Mouse (Mus musculus) gastrocnemius, adult 2 months (tissue): Measurements from ENCODE around the gene Olfr866. TPM values are rescaled to one million over a fixed set of nuclear protein-coding genes. Genes with fewer than 3 reads are reported as not detected.

Experiments used
- DNase-seq: peaks from one replicate; pipeline ENCODE4 v3.0.0; 2022
- H3K27ac ChIP-seq: fragments of 200-600 bp; 2 replicates; pipeline ENCODE4 v1.8.1; 2022; ENCODE audit warnings: mild to moderate bottlenecking
- H3K4me3 ChIP-seq: fragments of 200-600 bp; 2 replicates; pipeline ENCODE4 v1.8.1; 2022; ENCODE audit warnings: mild to moderate bottlenecking, moderate library complexity
- CTCF ChIP-seq: fragments of 200-600 bp; IDR thresholded peaks from 2 replicates; pipeline ENCODE4 v1.8.1; 2022; ENCODE audit warnings: antibody characterized with exemption, mild to moderate bottlenecking, moderate library complexity
- intact Hi-C: fragments of 180-260 bp; cut with DNase I; formaldehyde crosslinking; loops from one replicate; pipeline ENCODE4 v1.15.1; 2025
- long read RNA-seq, 2 experiments: library from polyadenylated mRNA; stranded (forward); transcript quantifications; one replicate each; pipeline ENCODE4 v2.0.0; 2021
- microRNA-seq: library from miRNA; unstranded; fragments of <30 nt; microRNA quantifications from one replicate; pipeline ENCODE4 v1.2.0, GENCODE M21; 2021
- total RNA-seq, 2 experiments: library from RNA; stranded (reverse); gene quantifications; 2 replicates each; pipeline ENCODE4 v1.2.3; 2021

Gene Olfr866
- total RNA-seq, result not detected
- long read RNA-seq, experiment 1, result 0 reads
- long read RNA-seq, experiment 2, result 0 reads

DNA sequence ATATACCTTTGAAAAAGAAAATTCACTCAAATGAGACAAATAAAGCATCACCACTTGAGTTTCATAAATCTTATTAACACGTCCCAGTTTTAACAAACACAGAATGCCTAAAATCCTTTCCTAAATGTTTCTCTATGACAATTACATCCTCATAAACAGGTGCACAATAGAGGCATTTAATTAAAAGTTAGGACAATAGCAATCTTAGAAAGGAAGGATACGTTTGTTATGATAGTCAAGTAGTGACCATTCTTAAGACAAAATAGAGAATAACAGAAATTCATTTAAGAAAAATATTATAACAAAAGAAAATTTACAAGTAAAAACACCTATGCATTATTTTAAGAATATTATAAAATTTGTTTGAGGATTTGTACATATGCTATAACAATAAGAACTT is at the start of gene Olfr866:
TSS of gene Olfr866 (minus strand) at position 101 of the 400 bp plus-strand sequence.
- TF ChIP-seq CTCF, result no peak
- intact Hi-C loops, result no loop called here
- no peak within 1 kb of the TSS for H3K27ac ChIP-seq
- H3K4me3 ChIP-seq, result no peak within 1 kb of the TSS
- DNase-seq, result no peak

DNA sequence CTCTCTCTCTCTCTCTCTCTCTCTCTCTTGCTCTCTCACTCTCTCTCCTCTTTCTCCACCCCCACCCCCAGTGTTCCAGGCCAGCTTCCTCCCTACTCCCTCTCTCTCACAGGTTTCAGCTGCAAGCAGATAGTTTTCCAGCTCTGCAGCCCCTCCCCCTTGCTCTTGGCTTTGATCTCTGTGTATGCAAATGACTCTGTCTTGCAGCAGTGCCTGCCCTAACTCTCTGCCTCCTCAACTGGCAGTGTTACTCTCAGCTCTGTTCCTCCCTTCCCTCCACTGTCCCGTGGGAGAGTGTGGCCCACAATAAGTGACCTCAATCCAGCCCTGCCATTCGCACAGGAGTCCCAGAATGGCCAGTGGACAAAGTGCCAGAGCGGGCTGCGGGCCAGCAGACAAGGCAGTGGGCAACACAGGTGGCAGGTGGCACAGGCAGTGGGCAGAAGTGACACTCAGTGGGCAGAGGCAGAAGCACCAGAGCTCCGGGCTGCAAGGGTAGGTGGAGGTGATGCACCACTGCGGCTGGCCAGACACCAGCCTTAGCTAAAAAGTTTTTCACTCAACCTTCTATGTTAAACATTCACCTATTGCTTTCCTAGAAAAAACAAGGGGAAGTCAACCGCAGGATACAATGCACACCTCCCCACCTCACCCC is 45.8 kb upstream of the Olfr866 start:
- no peak for TF ChIP-seq CTCF
- H3K4me3 ChIP-seq, result no peak overlapping the region
- no peak for DNase-seq
- intact Hi-C loops, result no loop called here
- no peak overlapping the region for H3K27ac ChIP-seq

DNA sequence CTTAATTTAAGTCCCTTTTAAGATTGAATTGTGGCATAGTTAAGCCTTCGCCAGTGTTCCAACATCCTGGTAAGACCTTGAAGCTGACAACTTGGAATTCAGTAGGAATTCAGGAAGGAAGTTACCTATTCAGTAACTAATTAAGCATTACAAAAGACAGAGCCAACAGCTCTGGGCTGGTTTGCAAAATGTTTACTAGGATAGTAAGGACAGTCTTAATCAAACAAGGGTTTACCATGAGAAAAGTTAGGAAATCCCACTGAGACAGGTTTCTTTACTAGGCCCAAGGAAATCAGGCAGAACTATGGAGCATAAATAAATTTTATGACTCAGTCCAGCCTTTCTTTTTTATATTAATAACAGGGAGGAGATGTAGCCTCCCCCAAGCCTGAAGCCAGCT is 43.5 kb upstream of the Olfr866 start:
- no peak for TF ChIP-seq CTCF
- intact Hi-C loops, result no loop called here
- Histone ChIP-seq H3K27ac (no peak overlapping the region), H3K4me3 (no peak overlapping the region)
- DNase-seq, result no peak

DNA sequence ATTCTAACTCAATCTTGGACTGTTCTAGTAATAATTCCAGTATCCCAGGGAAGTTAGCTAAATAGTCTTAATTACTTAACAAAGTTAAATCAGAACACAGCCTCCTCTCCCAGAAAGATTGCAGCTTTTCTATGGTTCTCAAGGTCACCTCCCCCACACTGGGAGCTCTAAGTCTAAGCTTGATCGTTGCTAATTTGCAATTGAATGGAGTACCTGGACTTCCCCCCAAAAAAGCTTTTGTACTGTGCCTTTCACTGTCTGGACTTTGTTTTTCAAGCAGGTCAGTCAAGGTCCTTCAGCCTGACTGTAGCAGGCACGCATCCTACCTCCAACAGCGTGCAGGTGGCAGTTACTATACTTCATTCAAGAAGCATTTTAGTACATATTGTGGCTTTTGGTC is 42.4 kb upstream of the Olfr866 start:
- intact Hi-C loops, result no loop called here
- DNase-seq, result no peak
- no peak overlapping the region for H3K27ac ChIP-seq
- no peak overlapping the region for H3K4me3 ChIP-seq
- TF ChIP-seq CTCF, result no peak

DNA sequence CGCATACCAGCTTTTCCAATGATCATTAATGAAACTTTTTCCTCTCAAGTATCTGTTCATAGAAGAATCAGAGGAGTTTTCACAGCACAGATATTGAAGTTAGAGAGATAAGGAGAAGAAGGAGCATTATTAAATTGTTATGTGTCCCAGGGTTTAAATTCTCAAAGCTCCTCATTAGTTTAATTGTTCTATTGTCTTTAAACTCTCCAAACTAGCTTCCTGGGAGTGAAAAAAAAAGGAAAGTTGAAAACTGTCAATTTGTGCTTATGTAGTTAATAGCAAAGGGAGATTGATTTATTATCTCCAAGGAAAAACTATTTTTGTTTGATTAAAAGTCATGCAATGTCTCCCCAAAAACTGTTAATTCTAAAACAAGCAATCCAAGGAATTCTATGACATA is 29.6 kb upstream of the Olfr866 start, which contains the start of gene Olfr867:
TSS of gene Olfr867 (minus strand) at position 101 of the 400 bp plus-strand sequence.
- no peak for TF ChIP-seq CTCF
- intact Hi-C loops, result no loop called here
- Histone ChIP-seq H3K27ac (no peak within 1 kb of the TSS), H3K4me3 (no peak within 1 kb of the TSS)
- no peak for DNase-seq

DNA sequence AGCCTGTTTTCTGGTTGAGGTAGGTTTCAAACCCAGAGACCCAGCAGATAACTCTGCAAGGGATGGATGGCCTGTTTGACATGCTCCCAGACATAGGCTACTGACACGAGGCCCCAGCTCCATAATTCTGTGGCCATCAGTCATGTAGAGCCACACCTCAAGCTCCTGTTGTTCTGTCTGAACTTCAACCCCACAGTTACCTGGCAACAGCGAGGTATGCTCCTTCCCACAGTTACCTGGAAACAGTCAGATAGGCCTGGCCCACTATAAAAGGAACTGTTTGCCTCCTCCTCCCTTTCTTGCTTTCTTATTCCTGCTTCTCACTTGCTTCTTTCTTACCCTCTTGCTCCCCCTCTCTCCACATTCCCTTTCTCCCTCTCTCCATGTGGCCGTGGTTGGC is 20.1 kb upstream of the Olfr866 start:
- DNase-seq, result no peak
- intact Hi-C loops, result no loop called here
- H3K27ac ChIP-seq, result no peak overlapping the region
- TF ChIP-seq CTCF, result no peak
- H3K4me3 ChIP-seq, result no peak overlapping the region

Small RNA genes within 50 kb of the gene (microRNA-seq; reads per million reads assigned to microRNA genes)
- gene Gm26231, result not detected
- gene Gm44395, result not detected

Other genes with a start within 250 kb of the Olfr866 start
- not detected for gene Olfr58, start 247.8 kb downstream of the Olfr866 start, total RNA-seq
- not detected for gene Olfr859, start 223.1 kb downstream of the Olfr866 start, total RNA-seq
- gene Olfr860, start 178.3 kb downstream of the Olfr866 start, total RNA-seq, result not detected
- not detected for gene Olfr862, start 140.0 kb downstream of the Olfr866 start, total RNA-seq
- not detected for gene Olfr77, start 111.2 kb downstream of the Olfr866 start, total RNA-seq
- gene Olfr867, start 29.5 kb upstream of the Olfr866 start, total RNA-seq, result not detected
- gene Olfr868, start 70.6 kb upstream of the Olfr866 start, total RNA-seq, result not detected
- gene Olfr869, start 101.0 kb upstream of the Olfr866 start, total RNA-seq, result not detected
- gene Olfr870, start 146.0 kb upstream of the Olfr866 start, total RNA-seq, result not detected
- gene Olfr871, start 184.2 kb upstream of the Olfr866 start, total RNA-seq, result not detected
- not detected for gene Olfr872, start 209.1 kb upstream of the Olfr866 start, total RNA-seq